Mouse (Mus musculus) lung, embryonic 16.5 days (tissue): ENCODE measurements at regions not wholly inside any gene's neighbourhood (a gene's known extent, or its start where the extent isn't known, plus 50 kb on each side); places are given as distances from the start of the nearest gene placed in this dataset.

Experiments
- ATAC-seq: fragments of 200-750 bp; cut with Nextera tagmentation; 2 replicates; pipeline ENCODE4 v1.8.0; 2017; ENCODE audit warnings: low read depth, mild to moderate bottlenecking, moderate library complexity
- H3K27ac ChIP-seq: fragments of 300-500 bp; sonication (generic); 2 replicates; pipeline ENCODE4 v1.5.1; 2014; ENCODE audit warnings: mild to moderate bottlenecking, control low read depth, low read length
- H3K27me3 ChIP-seq: fragments of 300-500 bp; sonication (generic); 2 replicates; pipeline ENCODE4 v1.6.1; 2014; ENCODE audit warnings: low read depth, low read length, mixed read lengths; ENCODE audit not compliant: control insufficient read depth, insufficient read depth
- H3K36me3 ChIP-seq: fragments of 300-500 bp; sonication (generic); 2 replicates; pipeline ENCODE4 v1.6.1; 2014; ENCODE audit warnings: low read length; ENCODE audit not compliant: control insufficient read depth, insufficient read depth
- H3K4me1 ChIP-seq: fragments of 300-500 bp; sonication (generic); replicated peaks from 2 replicates; pipeline ENCODE4 v1.6.1; 2014; ENCODE audit warnings: low read length, mixed read lengths; ENCODE audit not compliant: control insufficient read depth, insufficient read depth
- H3K4me2 ChIP-seq: fragments of 300-500 bp; sonication (generic); 2 replicates; pipeline ENCODE4 v1.6.1; 2014; ENCODE audit warnings: low read depth, low read length, control low read depth
- H3K4me3 ChIP-seq: fragments of 300-500 bp; sonication (generic); 2 replicates; pipeline ENCODE4 v1.5.1; 2014; ENCODE audit warnings: mild to moderate bottlenecking, low read length, control low read depth
- H3K9ac ChIP-seq: fragments of 300-500 bp; sonication (generic); 2 replicates; pipeline ENCODE4 v1.6.1; 2014; ENCODE audit warnings: low read length, control low read depth
- H3K9me3 ChIP-seq: fragments of 300-500 bp; sonication (generic); 2 replicates; pipeline ENCODE4 v1.6.1; 2016; ENCODE audit warnings: low read length; ENCODE audit not compliant: control insufficient read depth
- WGBS: fragments of 180-500 bp; shearing (Covaris S2); extraction: QIAGEN DNeasy Blood & Tissue Kit; methylation state at CpG from one replicate; pipeline ENCODE4 v1.1.7; 2014; 5-methylcytosine and 5-hydroxymethylcytosine counted together

DNA sequence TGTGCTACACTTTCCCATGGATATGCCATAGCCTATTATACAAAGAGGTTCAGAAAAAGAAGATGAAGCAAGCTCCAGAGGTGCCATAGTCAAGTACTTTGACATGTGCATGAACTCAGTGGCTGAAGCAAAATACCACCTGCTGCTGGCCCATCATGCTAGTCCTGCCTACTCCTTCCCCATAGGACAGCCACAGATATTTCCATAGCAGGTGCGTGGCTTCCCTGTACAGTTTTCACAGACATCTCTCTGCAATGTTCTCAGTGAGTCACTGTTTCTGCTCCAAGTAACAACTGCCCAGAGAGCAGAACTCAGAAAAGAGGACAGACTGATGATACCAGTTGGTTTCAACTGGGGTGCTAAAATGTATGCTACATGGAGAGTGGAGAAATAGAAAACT, 242.8 kb upstream of the Thbs1 start:
- Histone ChIP-seq H3K4me3 (no peak overlapping the region), H3K27me3 (no peaks in the 10 kb centered on the region), H3K27ac (no peak overlapping the region), H3K36me3 (no peaks in the 10 kb centered on the region), H3K4me2 (no peak overlapping the region), H3K9me3 (no peaks in the 10 kb centered on the region), H3K4me1 (peaks cover 17% of the 10 kb centered on the region), H3K9ac (no peak overlapping the region)
- no peak for ATAC-seq
- 100% methylated on average over 1 of the region's 1 CpGs for WGBS

DNA sequence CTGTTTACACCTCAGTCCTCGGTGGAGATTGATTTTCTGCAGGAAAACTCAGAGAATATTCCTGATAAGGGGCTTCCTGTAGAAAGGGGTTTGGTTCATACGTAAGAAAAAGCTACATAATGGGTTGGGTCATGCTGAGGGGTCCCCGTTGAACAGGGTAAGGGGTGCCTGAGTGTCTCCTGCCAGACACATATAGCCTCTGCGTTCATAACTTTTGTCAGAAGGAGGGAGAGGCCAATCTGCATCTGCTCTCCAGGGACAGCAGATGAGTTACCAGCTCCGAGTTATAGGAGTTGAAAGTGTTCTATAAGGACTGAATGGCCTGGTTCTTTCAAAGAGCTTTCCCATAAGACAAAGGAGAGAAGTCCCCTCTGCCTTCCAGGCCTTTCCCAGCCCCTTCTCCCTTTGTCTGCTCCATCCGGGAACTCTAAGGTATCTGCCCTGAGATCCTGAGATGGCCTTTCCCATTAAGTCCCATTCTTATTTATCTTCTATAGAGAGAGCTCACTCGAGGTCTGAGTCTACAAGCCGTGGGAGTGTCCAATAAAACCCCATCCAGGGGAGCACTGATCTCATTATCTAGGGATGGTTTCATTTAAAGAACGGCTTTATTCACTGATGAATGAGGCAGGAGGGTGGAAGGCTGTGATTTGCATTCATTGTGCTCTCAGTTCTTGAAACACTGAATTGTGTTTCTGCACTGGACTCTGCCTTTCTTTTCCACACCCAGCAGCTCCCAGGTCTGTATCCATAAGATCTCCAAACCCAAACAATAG, 240.0 kb upstream of the Thbs1 start:
- Histone ChIP-seq H3K27ac (no peak overlapping the region), H3K4me2 (no peak overlapping the region), H3K4me1 (peaks cover 18% of the 10 kb centered on the region), H3K27me3 (no peaks in the 10 kb centered on the region), H3K36me3 (no peaks in the 10 kb centered on the region), H3K9ac (no peak overlapping the region), H3K4me3 (no peak overlapping the region), H3K9me3 (no peaks in the 10 kb centered on the region)
- ATAC-seq = no peak
- WGBS = 47% methylated on average over 9 of the region's 9 CpGs

DNA sequence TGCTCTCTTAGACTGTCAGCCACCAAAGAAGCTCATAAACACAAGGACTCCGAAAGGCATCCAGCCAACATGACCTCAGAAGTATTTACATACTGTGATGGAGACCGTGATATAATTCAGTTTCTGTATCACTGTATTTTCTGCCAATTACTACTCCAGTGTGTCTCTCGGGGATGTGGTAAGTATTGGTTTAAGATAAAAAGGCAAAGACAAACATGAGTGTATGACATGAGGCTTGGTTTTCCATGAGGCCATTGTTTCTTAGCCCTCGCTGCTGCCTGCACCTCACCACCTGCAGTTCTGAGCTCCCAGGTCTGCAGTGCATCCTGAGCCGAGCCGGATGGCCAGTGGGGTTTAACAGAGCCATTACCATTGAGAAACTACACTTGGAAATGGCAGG, 233.9 kb upstream of the Thbs1 start:
- Histone ChIP-seq H3K9me3 (no peaks in the 10 kb centered on the region), H3K9ac (no peak overlapping the region), H3K4me2 (no peak overlapping the region), H3K27ac (peak overlapping the region; percentile 62; the same call in 1 of the 2 replicates), H3K4me3 (no peak overlapping the region), H3K36me3 (no peaks in the 10 kb centered on the region), H3K4me1 (peaks cover 8% of the 10 kb centered on the region; the same call in 1 of the 2 replicates), H3K27me3 (no peaks in the 10 kb centered on the region)
- 43% methylated on average over 6 of the region's 6 CpGs for WGBS
- ATAC-seq = peak; percentile 92

DNA sequence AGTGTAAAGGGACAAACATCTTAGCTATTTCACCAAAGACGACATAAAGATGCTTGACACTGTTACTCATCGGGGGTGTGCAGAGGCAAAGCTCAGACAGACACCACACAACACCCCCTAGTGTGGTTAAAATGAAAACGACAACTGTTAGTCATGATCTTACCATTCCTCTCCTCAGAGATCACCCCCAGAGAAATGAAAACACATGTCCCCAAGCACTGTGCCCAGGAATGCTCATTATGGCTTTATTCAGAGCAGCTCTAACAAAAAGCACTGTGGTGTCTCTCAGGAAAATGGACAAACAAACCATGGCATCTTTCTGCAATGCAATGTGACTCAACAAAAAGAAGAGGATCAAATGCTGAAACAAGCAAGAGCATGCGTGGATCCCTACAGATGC, 229.5 kb upstream of the Thbs1 start:
- no peak overlapping the region for H3K27ac ChIP-seq
- 74% methylated on average over 4 of the region's 4 CpGs for WGBS
- H3K4me3 ChIP-seq = no peak overlapping the region
- no peak overlapping the region for H3K4me2 ChIP-seq
- H3K36me3 ChIP-seq = no peaks in the 10 kb centered on the region
- ATAC-seq = no peak
- H3K27me3 ChIP-seq = no peaks in the 10 kb centered on the region
- H3K4me1 ChIP-seq = peaks cover 5% of the 10 kb centered on the region; the same call in 1 of the 2 replicates
- H3K9ac ChIP-seq = no peak overlapping the region
- no peaks in the 10 kb centered on the region for H3K9me3 ChIP-seq

DNA sequence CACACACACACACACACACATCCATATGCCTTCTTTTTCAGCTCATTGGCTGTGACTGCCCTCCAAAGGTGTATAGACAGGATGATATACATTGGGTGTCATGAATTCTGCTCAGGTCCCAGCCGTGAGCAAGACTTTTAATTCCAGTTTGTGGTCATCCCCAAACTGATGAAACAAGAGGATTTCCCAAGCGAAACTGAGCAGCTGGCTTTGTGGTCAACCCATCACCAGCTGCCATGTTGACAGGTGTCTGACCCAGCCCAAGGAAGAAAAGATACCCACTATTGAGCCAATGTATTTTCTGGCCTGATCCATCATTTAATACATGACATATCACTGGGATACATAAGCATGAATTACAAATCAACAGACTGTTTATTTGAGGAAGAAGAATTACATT, 228.8 kb upstream of the Thbs1 start:
- Histone ChIP-seq H3K4me1 (peaks cover 5% of the 10 kb centered on the region; the same call in 1 of the 2 replicates), H3K4me3 (no peak overlapping the region), H3K9me3 (no peaks in the 10 kb centered on the region), H3K27me3 (no peaks in the 10 kb centered on the region), H3K9ac (no peak overlapping the region), H3K36me3 (no peaks in the 10 kb centered on the region), H3K27ac (no peak overlapping the region), H3K4me2 (no peak overlapping the region)
- ATAC-seq = no peak
- 81% methylated on average over 2 of the region's 2 CpGs for WGBS

DNA sequence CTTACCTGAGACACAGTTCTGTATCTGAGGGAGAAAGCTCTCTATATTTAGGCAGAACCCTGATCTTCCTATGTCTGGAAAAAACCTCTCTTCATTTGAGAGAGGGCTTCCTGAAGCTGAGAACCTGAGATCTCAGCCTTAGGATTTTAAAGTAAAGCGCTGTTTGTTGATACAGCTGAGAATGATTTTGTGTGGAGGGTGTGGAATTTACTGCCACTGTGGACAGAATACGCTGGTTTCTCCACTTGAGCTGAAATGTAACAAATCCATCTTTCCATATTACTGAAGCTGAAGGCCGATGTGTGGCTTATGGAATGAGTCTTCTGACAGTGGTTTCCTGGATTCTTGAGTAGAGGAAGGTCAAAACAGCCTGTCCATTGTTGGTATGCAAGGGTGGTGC, 225.2 kb upstream of the Thbs1 start:
- Histone ChIP-seq H3K4me2 (no peak overlapping the region), H3K36me3 (no peaks in the 10 kb centered on the region), H3K4me3 (no peak overlapping the region), H3K9ac (no peak overlapping the region), H3K27ac (no peak overlapping the region), H3K27me3 (no peaks in the 10 kb centered on the region), H3K9me3 (no peaks in the 10 kb centered on the region), H3K4me1 (no peaks in the 10 kb centered on the region)
- no peak for ATAC-seq
- 55% methylated on average over 3 of the region's 3 CpGs for WGBS

DNA sequence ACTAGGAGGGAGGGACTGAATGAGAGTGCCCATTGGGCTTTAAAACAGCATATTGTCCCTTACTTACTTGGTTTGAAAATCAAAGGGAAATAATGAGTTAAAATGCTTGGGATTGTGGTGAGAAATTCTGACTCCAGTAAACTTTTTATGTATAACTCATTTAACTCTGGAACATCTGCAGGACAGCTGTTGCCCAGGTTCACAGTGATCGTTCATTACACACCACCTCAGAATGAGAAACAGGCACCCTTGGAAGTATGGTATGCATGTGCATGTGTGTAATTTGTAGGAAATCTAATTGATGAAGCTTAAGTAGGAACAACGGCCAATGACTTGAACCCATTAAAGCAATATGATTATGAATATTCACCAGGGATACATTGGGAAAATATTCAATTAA, 210.4 kb upstream of the Thbs1 start:
- Histone ChIP-seq H3K4me1 (no peaks in the 10 kb centered on the region), H3K9me3 (no peaks in the 10 kb centered on the region), H3K4me3 (no peak overlapping the region), H3K4me2 (no peak overlapping the region), H3K27ac (no peak overlapping the region), H3K9ac (no peak overlapping the region), H3K27me3 (no peaks in the 10 kb centered on the region), H3K36me3 (no peaks in the 10 kb centered on the region)
- WGBS = 72% methylated on average over 2 of the region's 2 CpGs
- no peak for ATAC-seq

DNA sequence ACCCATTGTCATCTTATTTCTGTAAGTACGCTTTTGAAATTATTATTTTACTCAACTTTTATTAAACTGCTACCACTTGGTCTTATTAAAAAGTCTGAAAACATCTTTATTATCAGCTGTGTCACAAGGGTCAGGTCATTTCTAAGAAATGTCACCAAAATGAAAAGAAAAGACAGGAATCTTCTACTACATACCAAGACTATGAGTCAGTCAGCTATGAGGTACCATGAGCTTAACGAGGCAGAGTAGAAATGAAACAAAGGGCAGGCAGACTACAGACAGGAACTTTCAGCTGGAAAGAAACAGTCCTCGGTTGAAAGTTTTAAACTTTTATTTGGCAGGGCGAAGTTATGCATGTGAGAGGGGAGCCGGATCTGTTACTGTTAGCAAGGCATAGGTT, 208.8 kb upstream of the Thbs1 start:
- WGBS = 80% methylated on average over 5 of the region's 5 CpGs
- Histone ChIP-seq H3K27ac (no peak overlapping the region), H3K4me1 (no peaks in the 10 kb centered on the region), H3K9me3 (no peaks in the 10 kb centered on the region), H3K27me3 (no peaks in the 10 kb centered on the region), H3K4me2 (no peak overlapping the region), H3K9ac (no peak overlapping the region), H3K36me3 (no peaks in the 10 kb centered on the region), H3K4me3 (no peak overlapping the region)
- no peak for ATAC-seq

DNA sequence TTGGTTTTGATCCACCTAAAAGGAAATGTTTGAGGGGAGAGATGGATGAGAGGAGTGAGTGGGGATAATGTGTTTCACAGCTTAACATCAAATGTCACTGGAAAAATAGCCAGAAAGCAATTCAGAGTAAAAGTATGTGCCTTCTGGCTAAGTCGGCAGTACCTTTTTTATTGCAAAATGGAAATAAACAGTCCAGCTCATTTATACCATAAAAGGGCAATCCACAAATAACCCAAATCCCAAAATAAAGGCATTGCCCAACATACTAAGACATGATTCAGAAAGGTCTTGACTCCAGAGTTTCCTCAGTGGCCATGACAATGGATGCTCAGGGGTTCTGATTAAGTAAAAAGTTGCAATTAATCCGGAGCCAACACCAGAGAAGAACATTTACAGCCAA, 208.0 kb upstream of the Thbs1 start:
- Histone ChIP-seq H3K27me3 (no peaks in the 10 kb centered on the region), H3K4me3 (no peak overlapping the region), H3K4me1 (no peaks in the 10 kb centered on the region), H3K36me3 (no peaks in the 10 kb centered on the region), H3K9me3 (no peaks in the 10 kb centered on the region), H3K27ac (no peak overlapping the region), H3K4me2 (no peak overlapping the region), H3K9ac (no peak overlapping the region)
- 62% methylated on average over 2 of the region's 2 CpGs for WGBS
- no peak for ATAC-seq

DNA sequence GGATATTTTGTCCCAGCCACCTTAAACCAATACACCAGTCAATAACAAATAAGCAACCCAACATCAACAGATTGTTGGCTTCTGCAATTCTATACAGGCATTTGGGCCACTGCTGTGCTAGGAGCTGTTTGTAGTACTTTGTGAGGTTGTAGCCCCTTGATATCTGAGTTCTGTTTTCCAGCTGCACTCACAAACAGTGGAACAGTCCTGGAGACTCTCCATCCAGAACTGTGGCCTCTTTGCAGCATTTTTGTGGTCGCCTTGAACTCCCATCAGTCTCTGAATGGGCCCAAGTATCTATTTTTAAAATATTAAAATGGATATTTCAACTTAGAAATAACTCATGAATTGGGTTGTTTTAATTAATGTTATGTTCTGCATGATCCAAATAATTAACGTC, 205.2 kb upstream of the Thbs1 start:
- no peaks in the 10 kb centered on the region for H3K27me3 ChIP-seq
- no peaks in the 10 kb centered on the region for H3K36me3 ChIP-seq
- H3K9me3 ChIP-seq = no peaks in the 10 kb centered on the region
- ATAC-seq = no peak
- H3K4me1 ChIP-seq = no peaks in the 10 kb centered on the region
- no peak overlapping the region for H3K4me3 ChIP-seq
- no peak overlapping the region for H3K4me2 ChIP-seq
- WGBS = 91% methylated on average over 2 of the region's 2 CpGs
- H3K27ac ChIP-seq = no peak overlapping the region
- no peak overlapping the region for H3K9ac ChIP-seq
